Mouse (Mus musculus) brain, embryonic 14.5 days (tissue): ENCODE results near the gene Mlec. TPM values are rescaled to one million over a fixed set of nuclear protein-coding genes. Genes with fewer than 3 reads are reported as not detected.
"Not testable (repeated sequence)": the region's sequence is repeated elsewhere in the genome, so short reads cannot be mapped to it uniquely, and the experiment has no call there.

Source experiments
- DNase-seq: peaks from one replicate; pipeline ENCODE4 v3.0.0-alpha.2; 2011; ENCODE audit warnings: low read depth
- CTCF ChIP-seq: fragments of 200-500 bp; IDR thresholded peaks from 2 replicates; pipeline ENCODE4 v1.5.1; 2012; ENCODE audit warnings: inconsistent platforms, mild to moderate bottlenecking, moderate library complexity, borderline replicate concordance; ENCODE audit not compliant: insufficient read depth, insufficient read length; ENCODE audit errors: extremely low read depth
- POLR2A ChIP-seq: fragments of 200-500 bp; IDR thresholded peaks from 2 replicates; pipeline ENCODE4 v1.6.1; 2012; ENCODE audit warnings: mild to moderate bottlenecking, inconsistent platforms, borderline replicate concordance; ENCODE audit not compliant: poor library complexity, insufficient read depth, insufficient read length, severe bottlenecking; ENCODE audit errors: extremely low read depth
- polyA plus RNA-seq: library from polyadenylated mRNA; depleted of rRNA; stranded (reverse); fragments of >200 nt; gene quantifications from 2 replicates; pipeline ENCODE4 v1.2.3, GENCODE M21; 2012

The Mlec gene
- polyA plus RNA-seq, 1 experiment: 80.4 TPM

DNA sequence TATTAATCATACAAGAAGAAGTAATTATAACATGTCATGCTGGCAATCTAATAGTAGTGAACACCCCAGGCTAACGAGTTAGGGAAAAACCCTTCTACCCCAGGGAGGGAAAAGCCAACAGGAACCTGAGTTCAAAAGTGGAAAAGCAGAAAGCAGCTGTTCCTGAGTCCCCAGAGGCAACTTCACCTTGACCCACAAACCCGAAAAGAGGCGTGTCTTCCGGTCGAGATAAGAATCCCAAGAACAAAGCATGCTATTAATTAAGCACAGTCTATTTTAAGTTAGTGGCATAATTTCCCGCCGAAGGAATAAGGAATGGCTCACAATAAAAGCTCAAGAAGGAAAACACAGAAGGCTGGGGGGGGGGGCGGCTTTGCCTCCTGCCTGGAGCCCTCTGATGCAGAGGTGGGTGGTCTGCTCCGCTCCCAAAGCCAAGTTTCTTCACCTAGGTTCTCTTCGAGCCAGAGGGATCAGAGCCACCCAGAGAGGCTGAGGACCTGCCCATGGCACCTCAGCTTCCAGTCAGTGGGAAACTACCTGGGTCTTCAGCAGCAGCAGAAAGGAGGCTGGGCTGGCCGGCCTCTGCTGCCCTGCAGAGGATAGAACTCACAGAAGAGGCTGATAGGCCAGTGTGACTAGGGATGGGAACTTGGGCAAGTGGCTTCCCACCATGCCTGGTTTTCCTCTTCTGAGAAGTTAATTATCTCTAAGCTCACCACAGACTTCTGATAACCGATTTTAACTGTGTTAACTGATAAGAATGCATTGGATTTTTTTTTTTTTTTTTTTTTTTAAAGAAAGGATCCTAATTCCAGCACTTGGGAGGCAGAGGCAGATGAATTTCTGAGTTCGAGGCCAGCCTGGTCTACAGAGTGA, 3.3 kb upstream of the Mlec start:
- DNase-seq: no peak
- no peak for TF ChIP-seq POLR2A
- TF ChIP-seq CTCF: no peak

DNA sequence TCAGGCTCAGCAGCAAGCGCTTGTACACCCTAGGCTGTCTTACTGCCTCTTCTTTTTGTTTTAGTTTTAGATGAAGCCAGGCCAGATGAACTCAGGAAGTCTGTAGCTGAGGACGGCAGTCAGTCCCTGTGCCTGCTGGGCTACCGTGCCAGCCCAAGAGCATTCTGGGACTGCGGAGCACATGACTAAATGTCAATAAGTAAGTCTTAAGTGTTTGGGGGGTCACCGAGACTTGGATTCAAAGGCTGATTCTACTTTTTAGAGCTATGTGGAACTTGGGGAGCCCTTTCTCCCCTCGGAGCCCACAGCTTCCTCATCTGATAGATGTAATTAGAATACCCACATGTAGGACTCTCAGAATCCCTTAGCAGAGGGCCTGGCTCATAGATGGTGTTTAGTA, 2.7 kb upstream of the Mlec start:
- DNase-seq: no peak
- TF ChIP-seq CTCF (no peak), POLR2A (no peak)

GRCm38 (mm10) chr5:115159165-115159564, 1.2 kb upstream of the Mlec start:
- no peak for TF ChIP-seq POLR2A
- TF ChIP-seq CTCF: no peak
- no peak for DNase-seq

GRCm38 (mm10) chr5:115156933-115157589, 918 bp downstream of the Mlec start:
- no peak for TF ChIP-seq CTCF

DNA sequence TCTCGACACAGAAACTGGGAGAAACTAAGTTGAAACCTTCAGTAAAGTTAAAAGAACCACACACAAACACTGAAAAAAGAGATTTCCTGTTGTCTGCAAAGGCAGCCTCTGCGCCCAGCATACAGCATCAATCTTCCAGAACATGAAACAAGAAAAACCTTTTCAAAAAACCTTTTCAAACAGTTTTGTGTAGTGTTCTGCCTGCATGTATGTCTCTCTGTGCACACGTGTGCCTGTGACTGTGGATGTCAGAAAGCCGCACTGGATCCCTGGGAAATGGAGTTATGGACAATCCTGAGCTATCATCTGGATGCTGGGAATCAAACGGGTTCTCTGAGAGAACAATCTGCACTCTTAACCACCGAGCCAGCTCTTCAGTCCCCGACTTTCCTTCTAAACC, 1.6 kb downstream of the Mlec start:
- TF ChIP-seq CTCF (no peak), POLR2A (no peak)
- DNase-seq: no peak

More at GRCm38 (mm10) chr5:115156933-115157589, 918 bp downstream of the Mlec start:
- peak; percentile 17 for DNase-seq

DNA sequence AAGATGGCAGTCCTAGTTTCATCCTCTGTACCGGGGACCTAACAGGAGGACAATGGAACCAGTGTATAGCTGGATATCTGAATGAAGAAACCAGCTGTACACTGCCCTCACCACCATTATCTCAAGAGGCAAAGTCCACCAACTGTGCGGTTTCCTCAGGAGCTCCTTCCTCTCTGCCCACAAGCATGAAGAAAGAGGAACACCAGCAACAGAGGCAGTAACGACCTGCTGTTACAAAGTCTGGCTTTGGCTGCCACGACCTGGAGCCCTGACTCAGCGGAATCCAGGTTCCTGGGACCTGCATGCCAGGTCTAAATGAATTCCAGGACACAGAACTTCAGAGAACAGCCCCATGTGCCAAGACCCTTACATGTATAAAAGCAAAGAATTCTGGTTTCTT, 2.1 kb downstream of the Mlec start:
- no peak for DNase-seq
- TF ChIP-seq POLR2A: no peak

- TF ChIP-seq CTCF (no peak), POLR2A (no peak)
- DNase-seq: no peak
These were observed 2.8 kb downstream of the Mlec start for GRCm38 (mm10) chr5:115155156-115155631.

DNA sequence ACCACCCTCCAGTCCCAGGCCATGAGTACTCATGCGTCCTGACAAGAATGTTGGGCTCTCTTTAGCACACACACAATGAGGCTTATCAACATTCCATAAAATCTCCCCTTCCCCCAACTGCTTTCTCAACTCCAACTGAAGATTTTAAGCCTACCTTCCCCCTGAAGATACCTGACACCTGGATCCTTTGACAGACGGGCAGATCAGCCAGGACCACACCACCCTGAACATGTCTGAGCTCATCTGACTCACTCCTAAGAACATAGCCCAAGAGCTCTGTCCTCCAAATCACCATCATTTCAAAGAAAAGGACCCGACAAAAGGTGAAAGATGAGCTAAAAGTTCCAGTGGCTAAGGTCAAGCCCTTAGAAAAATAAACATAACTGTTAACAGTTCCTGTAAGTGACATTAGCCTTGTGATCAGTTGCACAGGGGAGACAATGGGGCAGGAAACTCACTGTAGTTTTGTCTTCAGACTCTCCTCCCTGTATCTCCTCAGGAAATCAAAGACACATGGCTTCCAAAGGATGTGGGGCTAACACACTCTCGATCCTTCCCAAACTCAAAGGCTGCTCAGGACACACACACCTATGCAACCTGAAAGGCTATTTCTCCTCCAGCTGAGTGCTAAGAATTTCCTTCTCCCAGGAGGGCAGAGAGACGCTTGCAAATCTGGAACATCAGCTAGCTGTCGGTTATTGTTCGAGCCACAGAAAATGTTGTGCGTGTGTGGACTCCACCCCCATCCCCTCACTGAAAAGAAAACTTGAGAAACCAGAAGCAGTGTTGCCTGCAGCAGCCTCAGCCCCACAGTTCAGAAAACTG, 5.6 kb downstream of the Mlec start:
- TF ChIP-seq POLR2A: no peak
- TF ChIP-seq CTCF: no peak
- DNase-seq: no peak

GRCm38 (mm10) chr5:115151457-115151856, 6.5 kb downstream of the Mlec start:
- DNase-seq: no peak
- no peak for TF ChIP-seq POLR2A
- no peak for TF ChIP-seq CTCF

DNA sequence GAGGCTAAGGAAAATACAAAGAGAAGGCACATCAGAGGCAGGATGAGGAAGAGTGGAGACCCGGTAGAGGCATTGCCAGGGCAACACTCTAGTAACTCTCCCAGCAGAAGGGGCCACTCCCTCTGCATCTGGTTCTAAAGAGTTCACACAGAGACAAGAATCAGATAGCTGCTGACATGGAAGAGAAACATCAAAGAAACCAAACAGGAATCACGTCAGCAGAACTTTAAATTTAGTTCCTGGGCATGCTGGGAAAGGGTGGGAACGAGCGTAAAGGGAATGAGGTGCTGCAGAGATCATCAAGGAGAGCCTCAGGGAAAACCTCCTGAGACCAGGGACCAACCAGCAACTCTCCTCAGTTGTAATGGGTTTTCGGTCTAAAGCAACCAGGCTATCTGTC, 7.0 kb downstream of the Mlec start:
- DNase-seq: no peak
- TF ChIP-seq CTCF: no peak
- TF ChIP-seq POLR2A: no peak

GRCm38 (mm10) chr5:115149675-115150459, 8.1 kb downstream of the Mlec start:
- TF ChIP-seq CTCF (no peak), POLR2A (no peak)
- no peak for DNase-seq

DNA sequence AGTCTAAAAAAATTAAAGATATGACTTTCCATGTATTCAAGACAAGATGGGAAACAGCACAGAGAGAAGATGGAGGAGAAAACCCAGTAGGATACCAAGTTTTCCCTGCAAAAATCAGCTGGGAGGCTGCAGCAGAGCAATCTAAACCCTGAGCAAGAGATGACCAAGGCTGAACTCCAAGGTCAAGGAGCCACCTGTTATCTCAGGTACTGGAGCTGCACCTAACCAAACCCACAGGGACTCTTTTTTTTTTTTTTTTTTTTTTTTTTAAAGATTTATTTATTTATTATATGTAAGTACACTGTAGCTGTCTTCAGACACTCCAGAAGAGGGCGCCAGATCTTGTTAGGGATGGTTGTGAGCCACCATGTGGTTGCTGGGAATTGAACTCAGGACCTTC, 9.1 kb downstream of the Mlec start:
- not testable (repeated sequence) for DNase-seq
